Mouse (Mus musculus) thymus, postnatal 10 days (tissue): ENCODE data around the gene Qtrt2.

Source experiments
- DNase-seq, 2 experiments: peaks; one replicate each; pipeline ENCODE4 v3.0.0; 2021; ENCODE audit warnings: low spot score in 2 of 2

The Qtrt2 gene

DNA sequence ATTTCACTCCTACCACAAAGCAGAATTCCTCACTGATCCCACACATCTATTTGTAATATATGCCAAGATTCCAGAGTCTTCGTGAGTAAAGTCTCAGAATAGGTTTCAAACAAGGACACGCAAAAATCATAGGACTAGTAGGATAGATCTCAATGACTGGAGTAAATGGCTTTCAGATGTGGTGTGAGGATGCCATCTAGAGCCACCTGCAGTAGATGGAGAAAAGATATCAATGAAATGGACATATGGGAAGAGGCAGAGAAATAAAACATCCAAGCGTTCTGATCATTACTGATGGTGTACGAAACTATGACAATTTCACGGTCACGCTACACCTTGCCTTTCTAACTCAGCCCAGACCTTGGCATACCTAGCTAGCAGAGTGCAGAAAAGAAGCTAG is 108.2 kb downstream of the Qtrt2 start:
- no peak for DNase-seq

DNA sequence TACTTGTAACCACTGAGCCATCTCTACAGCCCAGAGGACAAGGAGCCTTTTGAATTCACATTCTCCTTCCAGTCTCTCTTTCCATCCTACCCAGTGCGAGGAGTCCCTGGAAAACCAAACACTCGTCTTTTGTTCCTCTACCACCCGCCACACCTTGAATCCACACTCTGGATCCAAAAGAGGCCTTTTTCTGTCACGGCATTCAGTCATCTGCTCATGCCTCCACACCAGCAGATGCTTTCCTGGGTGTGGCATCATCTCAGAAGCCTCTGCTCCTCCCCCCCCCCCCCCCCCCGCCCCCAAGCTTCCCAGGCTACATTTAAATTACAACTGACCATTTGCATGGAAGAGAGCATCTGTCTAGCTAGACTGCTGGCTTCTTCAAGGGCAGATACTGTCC is 110.3 kb downstream of the Qtrt2 start:
- no peak for DNase-seq

DNA sequence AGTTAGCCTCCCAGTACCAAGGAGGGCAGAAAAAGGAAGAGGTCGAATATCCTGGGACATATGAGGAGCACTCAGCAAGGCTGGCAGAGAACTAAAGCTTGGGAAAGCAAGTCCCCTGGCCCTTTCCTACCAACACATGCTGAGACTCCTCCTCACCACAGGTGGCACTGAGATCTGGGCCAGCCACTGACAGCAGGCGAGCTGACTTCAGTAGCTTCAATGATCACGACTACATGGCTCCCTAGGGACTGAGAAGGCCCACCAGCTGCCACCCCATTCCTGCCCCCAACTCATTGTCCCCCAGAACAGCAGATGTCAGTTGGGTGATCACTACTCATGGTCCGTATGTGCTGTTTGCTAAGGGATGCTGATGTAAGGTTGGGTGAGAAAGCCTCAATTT is 112.0 kb downstream of the Qtrt2 start:
- no peak for DNase-seq
